Mouse (Mus musculus) heart, embryonic 12.5 days (tissue): Measurements from ENCODE around the gene Rcor2. TPM values are rescaled to one million over a fixed set of nuclear protein-coding genes. Genes with fewer than 3 reads are reported as not detected.

ENCODE experiments used
- ATAC-seq: fragments of 200-750 bp; cut with Nextera tagmentation; 2 replicates; pipeline ENCODE4 v1.8.0; 2017; ENCODE audit warnings: moderate TSS enrichment, moderate library complexity; ENCODE audit not compliant: insufficient number of reproducible peaks, low FRiP score
- H3K27ac ChIP-seq: fragments of 300-500 bp; sonication (generic); 2 replicates; pipeline ENCODE4 v1.5.1; 2016; ENCODE audit warnings: mild to moderate bottlenecking, moderate library complexity; ENCODE audit not compliant: poor library complexity, severe bottlenecking
- H3K27me3 ChIP-seq: fragments of 300-500 bp; sonication (generic); replicated peaks from 2 replicates; pipeline ENCODE4 v1.6.1; 2016; ENCODE audit warnings: mild to moderate bottlenecking, moderate library complexity
- H3K36me3 ChIP-seq: fragments of 300-500 bp; sonication (generic); 2 replicates; pipeline ENCODE4 v1.6.1; 2016; ENCODE audit warnings: mild to moderate bottlenecking, moderate library complexity
- H3K4me1 ChIP-seq: fragments of 300-500 bp; sonication (generic); replicated peaks from 2 replicates; pipeline ENCODE4 v1.6.1; 2016; ENCODE audit warnings: mild to moderate bottlenecking
- H3K4me2 ChIP-seq: fragments of 300-500 bp; sonication (generic); 2 replicates; pipeline ENCODE4 v1.6.1; 2016; ENCODE audit warnings: mild to moderate bottlenecking, moderate library complexity
- H3K4me3 ChIP-seq: fragments of 300-500 bp; sonication (generic); 2 replicates; pipeline ENCODE4 v1.5.1; 2016; ENCODE audit warnings: mild to moderate bottlenecking
- H3K9ac ChIP-seq: fragments of 300-500 bp; sonication (generic); 2 replicates; pipeline ENCODE4 v1.6.1; 2016; ENCODE audit warnings: mild to moderate bottlenecking, moderate library complexity
- H3K9me3 ChIP-seq: fragments of 300-500 bp; sonication (generic); replicated peaks from 2 replicates; pipeline ENCODE4 v1.6.1; 2016; ENCODE audit warnings: mild to moderate bottlenecking, moderate library complexity
- WGBS: fragments of 180-500 bp; shearing (Covaris S2); methylation state at CpG from one replicate; pipeline ENCODE4 v1.1.7; 2016; 5-methylcytosine and 5-hydroxymethylcytosine counted together
- polyA plus RNA-seq: library from polyadenylated mRNA; unstranded; fragments of >200 nt; fragmentation: Nextera tagmentation; extraction: Ambion mirVana; gene quantifications from 2 replicates; pipeline ENCODE4 v1.2.1, GENCODE M21; 2016

The Rcor2 gene
- polyA plus RNA-seq, 1 experiment from 2014 or later = 16.3 TPM

DNA sequence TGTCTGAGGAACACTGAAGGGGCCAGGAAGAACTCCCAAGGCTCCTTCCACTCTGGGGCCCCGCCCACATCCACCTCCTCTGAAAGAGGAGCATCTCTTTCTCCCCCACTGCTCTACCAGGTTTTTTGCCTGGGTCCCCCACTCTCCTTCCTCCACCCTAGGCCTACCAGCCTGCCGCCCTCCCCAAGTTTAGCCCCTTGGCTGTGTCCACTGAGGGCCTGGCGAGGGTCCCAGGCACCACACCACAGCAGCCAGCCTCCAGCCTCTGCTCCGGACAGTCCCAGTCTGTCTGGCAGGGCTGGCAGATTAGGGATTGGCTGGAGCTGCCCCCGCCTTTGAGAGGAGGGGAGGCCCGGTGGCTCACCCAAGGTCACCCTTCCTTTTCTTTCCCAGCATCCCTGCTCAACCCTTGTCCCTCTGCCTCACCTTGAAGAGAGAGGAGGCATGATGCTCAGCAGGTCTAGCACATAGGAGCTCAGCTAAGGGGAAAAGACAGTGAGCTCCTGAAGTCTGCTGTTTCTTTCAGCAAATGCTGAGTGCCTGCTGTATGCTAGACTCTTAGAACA, 2.3 kb upstream of the Rcor2 start:
- H3K9me3 ChIP-seq = peaks cover 5% of the 10 kb centered on the region; the same call in 1 of the 2 replicates
- peaks cover 47% of the 10 kb centered on the region for H3K4me1 ChIP-seq
- 22% methylated on average over 6 of the region's 6 CpGs for WGBS
- no peaks in the 10 kb centered on the region for H3K36me3 ChIP-seq
- peak overlapping the region; percentile 93 for H3K9ac ChIP-seq
- H3K27me3 ChIP-seq = no peaks in the 10 kb centered on the region
- no peak for ATAC-seq
- H3K27ac ChIP-seq = peak overlapping the region; percentile 94
- H3K4me3 ChIP-seq = no peak overlapping the region
- peak overlapping the region; percentile 27 for H3K4me2 ChIP-seq

DNA sequence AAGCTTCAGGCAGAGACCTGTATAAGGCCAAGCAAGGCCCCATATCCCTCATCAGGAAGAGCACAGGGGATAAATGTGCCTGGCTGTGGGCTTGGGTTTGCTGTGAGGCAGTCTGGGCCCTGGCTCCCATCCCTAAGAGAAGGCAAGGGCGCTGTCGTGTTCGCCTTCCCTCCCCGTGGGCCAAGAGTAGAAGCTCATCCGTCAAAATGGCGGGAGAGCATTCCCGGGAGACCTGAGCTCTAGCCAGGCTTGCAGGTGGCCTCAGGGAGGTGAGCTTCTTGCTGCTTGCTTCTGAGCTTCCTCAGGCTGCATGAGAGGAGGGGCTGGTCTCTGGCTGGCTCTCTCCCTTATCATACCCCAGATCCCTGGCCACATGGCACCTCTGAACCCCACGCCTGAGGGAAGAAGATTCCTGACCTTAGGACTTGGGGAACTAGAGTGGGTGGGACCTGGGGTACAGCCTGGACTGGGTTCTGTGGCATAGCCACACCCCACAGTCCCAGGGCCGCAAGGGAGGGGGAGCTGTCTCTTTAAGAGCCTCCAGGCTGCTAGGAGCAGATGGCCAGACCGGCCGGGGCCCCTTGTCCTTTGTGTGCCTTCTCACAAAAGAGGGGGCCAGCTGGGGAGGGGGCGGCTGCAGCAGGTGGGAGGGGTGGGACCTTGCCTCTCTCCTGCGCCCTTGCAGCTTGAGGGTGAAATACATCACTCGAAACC, 1.5 kb upstream of the Rcor2 start:
- WGBS = 22% methylated on average over 14 of the region's 14 CpGs
- no peaks in the 10 kb centered on the region for H3K27me3 ChIP-seq
- H3K4me3 ChIP-seq = no peak overlapping the region
- peaks cover 4% of the 10 kb centered on the region for H3K36me3 ChIP-seq
- peaks cover 5% of the 10 kb centered on the region; the same call in 1 of the 2 replicates for H3K9me3 ChIP-seq
- no peak for ATAC-seq
- H3K9ac ChIP-seq = peak overlapping the region; percentile 93; the same call in 1 of the 2 replicates
- H3K27ac ChIP-seq = peak overlapping the region; percentile 94
- H3K4me1 ChIP-seq = peaks cover 54% of the 10 kb centered on the region
- peak overlapping the region; percentile 33; the same call in 1 of the 2 replicates for H3K4me2 ChIP-seq

DNA sequence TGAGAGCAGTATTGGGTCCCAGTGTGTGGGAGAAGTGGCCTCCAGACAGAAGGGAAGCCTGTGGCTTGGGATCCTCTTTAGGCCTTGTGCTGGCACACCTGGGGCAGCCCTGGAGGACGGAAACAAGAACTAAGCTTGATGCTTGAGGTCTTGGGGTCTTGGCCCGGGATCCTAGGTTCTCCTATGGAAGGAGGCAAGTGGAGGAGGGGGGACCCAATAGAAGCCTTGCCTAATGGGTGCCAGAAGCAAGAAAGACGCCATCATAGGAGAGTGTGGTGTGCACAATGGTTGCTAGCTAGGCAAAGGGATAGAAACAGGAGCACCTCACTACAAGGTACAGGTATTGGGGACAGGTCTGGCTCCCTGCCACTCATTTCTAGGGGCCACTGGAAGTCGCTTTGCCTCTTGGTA, 699 bp upstream of the Rcor2 start:
- peak overlapping the region; percentile 94 for H3K27ac ChIP-seq
- WGBS = 46% methylated on average over 4 of the region's 4 CpGs

DNA sequence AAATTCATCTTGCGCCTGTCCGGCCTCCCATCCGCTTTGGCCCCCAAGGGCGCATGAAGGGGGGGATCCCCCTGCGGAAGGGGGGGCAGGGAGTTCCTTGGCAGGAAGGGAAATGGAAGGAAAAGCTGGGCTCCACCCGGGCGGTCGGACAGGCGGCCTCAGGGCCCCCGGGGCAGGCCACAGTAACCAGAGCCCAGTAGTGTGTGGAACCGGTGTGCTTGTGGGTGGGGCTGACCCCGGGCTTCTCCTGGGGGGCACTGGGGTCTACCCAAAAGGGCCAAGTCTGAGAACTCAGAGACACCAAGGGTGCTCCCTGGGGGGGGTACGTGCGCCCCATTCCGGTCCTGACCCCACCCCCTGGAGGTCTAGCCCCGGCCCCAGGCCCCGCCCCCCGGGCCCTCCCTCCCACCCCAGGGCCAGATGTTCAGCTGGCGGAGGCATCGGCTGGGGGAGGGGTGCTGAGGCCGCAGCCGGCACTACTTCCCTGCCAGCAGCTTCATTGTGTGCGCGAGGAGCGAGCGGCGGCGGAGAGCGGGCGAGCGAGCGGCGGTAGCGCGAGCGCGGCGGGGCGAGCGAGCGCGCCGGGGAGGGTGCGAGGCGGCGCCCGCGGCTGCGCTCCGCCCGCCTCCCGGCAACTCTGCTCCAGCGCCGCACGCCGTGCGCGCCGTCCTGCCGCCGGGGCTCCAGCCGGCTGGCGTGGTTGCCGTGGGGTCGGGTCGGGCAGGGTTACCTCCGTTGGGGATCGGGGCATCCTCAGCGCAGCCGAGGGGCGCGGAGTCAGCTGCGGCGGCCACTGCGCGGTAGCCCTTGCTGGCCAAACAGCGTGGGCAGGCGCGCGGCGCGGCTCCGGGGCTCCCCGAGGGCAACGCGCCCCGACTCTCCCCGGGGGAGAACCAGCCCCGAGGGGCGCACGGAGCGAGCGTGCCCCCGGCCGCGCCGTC, 926 bp downstream of the Rcor2 start:
- Histone ChIP-seq H3K27me3 (no peaks in the 10 kb centered on the region), H3K4me3 (peak overlapping the region; percentile 85), H3K4me1 (peaks cover 54% of the 10 kb centered on the region), H3K9me3 (no peaks in the 10 kb centered on the region), H3K36me3 (peaks cover 28% of the 10 kb centered on the region), H3K9ac (peak overlapping the region; percentile 93), H3K27ac (peak overlapping the region; percentile 94), H3K4me2 (peak overlapping the region; percentile 95)
- ATAC-seq = peak; percentile 60
- under 1% methylated on average over 82 of the region's 97 CpGs for WGBS

More for the DNA sequence above, 699 bp upstream of the Rcor2 start:
- Histone ChIP-seq H3K27me3 (no peaks in the 10 kb centered on the region), H3K4me2 (no peak overlapping the region), H3K9ac (peak overlapping the region; percentile 93; the same call in 1 of the 2 replicates), H3K4me3 (no peak overlapping the region), H3K36me3 (peaks cover 12% of the 10 kb centered on the region), H3K4me1 (peaks cover 54% of the 10 kb centered on the region), H3K9me3 (peaks cover 5% of the 10 kb centered on the region; the same call in 1 of the 2 replicates)
- no peak for ATAC-seq

DNA sequence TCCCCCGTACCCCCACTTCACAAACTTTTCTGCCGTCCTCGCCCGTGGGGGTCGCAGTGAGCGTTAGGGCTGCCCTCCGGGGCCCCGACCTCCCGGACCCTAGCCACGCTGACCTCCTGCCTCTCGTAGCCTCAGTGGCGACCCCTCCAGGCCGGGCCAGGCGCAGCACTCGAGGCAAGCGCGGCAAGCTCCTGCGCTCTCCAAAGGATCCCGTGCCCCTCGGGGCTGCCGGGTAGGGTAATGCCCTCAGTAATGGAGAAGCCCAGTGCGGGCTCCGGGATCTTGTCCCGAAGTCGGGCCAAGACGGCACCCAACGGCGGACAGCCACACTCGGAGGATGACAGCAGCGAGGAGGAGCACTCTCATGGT, 1.6 kb downstream of the Rcor2 start:
- no peaks in the 10 kb centered on the region for H3K27me3 ChIP-seq
- peak overlapping the region; percentile 93 for H3K9ac ChIP-seq
- peak overlapping the region; percentile 95 for H3K4me2 ChIP-seq
- peak overlapping the region; percentile 94 for H3K27ac ChIP-seq
- under 1% methylated on average over 30 of the region's 30 CpGs for WGBS
- peak; percentile 26; the same call in 1 of the 2 replicates for ATAC-seq
- H3K4me1 ChIP-seq = peaks cover 54% of the 10 kb centered on the region
- H3K36me3 ChIP-seq = peaks cover 35% of the 10 kb centered on the region
- no peaks in the 10 kb centered on the region for H3K9me3 ChIP-seq
- H3K4me3 ChIP-seq = peak overlapping the region; percentile 85

DNA sequence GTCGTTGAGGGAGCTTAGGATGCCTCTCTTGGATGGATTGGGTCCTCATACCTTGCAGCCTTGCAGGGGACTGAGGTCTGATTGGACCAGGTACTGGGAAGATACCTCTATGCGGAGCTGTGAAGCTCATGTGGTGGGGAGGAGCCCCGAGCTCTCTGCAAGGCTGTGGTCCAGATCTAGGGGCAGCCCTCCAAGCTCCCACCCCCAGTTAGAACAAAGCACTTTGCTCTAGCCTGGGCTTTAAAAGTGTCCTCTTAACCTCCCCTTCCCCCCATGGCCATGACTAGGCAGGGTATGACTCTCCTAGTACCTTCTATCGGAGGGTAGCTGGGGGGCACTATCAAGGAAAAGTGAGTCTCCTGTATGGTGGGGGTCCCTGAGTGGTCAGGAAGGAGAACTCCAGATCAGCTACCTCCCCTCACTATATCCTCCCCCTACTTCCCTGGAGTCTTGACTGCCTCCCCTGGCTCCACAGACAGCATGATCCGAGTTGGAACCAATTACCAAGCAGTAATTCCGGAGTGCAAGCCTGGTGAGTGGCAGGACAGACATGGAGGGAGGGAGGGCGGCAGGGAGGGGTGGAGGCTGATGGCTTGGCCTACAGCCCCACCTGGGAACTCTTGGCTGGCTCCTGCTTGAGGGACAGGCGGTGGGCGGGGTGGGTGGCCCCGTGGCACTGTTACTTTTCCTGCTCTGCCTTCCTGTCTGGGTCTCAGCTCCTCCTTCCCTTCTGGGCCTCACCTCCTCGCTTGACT, 2.3 kb downstream of the Rcor2 start:
- no peaks in the 10 kb centered on the region for H3K9me3 ChIP-seq
- peak overlapping the region; percentile 41; the same call in 1 of the 2 replicates for H3K27ac ChIP-seq
- peaks cover 55% of the 10 kb centered on the region for H3K4me1 ChIP-seq
- H3K4me2 ChIP-seq = peak overlapping the region; percentile 95
- peaks cover 42% of the 10 kb centered on the region for H3K36me3 ChIP-seq
- no peaks in the 10 kb centered on the region for H3K27me3 ChIP-seq
- peak overlapping the region; percentile 85 for H3K4me3 ChIP-seq
- ATAC-seq = no peak
- 11% methylated on average over 11 of the region's 11 CpGs for WGBS
- peak overlapping the region; percentile 93 for H3K9ac ChIP-seq

DNA sequence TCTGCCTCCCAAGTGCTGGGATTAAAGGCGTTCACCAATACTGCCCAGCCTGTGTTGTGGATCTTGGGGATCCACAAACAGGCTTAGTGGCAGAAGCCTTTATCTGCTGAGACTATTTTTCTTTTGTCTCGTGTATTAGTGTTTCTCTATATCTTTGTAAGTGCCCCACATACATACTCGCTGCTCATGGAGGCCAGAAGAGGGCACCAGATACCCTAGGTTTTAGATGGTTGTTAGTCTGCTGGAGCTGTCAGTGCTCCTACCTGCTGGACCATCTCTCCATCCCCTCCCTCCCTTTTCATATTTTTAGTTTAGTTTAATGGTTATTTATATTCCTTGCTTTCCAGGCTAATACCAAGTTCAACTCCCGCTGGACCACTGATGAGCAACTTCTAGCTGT, 6.4 kb downstream of the Rcor2 start:
- Histone ChIP-seq H3K4me3 (no peak overlapping the region), H3K4me2 (no peak overlapping the region), H3K27me3 (no peaks in the 10 kb centered on the region), H3K4me1 (peaks cover 44% of the 10 kb centered on the region), H3K27ac (no peak overlapping the region), H3K36me3 (peaks cover 76% of the 10 kb centered on the region), H3K9ac (no peak overlapping the region), H3K9me3 (no peaks in the 10 kb centered on the region)
- no peak for ATAC-seq
- 87% methylated on average over 4 of the region's 4 CpGs for WGBS

DNA sequence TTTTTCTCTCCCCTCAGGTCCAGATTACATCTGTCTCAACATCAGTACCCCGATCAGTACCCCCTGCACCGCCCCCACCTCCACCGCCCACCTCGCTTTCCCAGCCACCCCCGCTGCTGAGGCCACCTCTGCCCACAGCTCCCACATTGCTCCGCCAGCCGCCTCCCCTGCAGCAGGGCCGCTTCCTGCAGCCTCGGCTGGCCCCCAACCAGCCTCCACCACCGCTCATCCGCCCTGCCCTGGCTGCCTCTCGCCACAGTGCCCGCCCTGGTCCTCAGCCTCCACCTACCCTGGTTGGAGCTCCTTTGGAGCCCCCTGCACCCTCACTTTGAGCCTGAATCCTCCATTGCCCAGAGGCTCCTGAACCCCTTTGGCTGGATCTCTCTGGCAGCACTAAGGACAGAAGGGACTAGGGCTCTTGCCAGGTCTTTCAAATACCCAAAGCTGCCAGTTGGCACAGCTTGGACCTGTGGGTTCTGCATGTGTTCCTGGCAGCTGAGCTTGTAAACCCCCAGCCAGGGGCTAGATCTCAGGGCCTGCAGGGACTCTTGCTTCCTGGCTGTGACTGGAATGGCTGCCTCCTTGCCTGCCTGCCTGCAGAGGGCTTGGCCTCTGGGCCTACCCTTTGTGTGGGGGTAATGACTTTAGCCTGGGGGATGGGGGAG, 7.3 kb downstream of the Rcor2 start:
- no peak overlapping the region for H3K4me2 ChIP-seq
- 88% methylated on average over 12 of the region's 13 CpGs for WGBS
- no peak overlapping the region for H3K4me3 ChIP-seq
- H3K27ac ChIP-seq = peak overlapping the region; percentile 22; the same call in 1 of the 2 replicates
- peaks cover 84% of the 10 kb centered on the region for H3K36me3 ChIP-seq
- no peak for ATAC-seq
- H3K9ac ChIP-seq = peak overlapping the region; percentile 33; the same call in 1 of the 2 replicates
- H3K4me1 ChIP-seq = peaks cover 49% of the 10 kb centered on the region
- H3K9me3 ChIP-seq = no peaks in the 10 kb centered on the region
- no peaks in the 10 kb centered on the region for H3K27me3 ChIP-seq

DNA sequence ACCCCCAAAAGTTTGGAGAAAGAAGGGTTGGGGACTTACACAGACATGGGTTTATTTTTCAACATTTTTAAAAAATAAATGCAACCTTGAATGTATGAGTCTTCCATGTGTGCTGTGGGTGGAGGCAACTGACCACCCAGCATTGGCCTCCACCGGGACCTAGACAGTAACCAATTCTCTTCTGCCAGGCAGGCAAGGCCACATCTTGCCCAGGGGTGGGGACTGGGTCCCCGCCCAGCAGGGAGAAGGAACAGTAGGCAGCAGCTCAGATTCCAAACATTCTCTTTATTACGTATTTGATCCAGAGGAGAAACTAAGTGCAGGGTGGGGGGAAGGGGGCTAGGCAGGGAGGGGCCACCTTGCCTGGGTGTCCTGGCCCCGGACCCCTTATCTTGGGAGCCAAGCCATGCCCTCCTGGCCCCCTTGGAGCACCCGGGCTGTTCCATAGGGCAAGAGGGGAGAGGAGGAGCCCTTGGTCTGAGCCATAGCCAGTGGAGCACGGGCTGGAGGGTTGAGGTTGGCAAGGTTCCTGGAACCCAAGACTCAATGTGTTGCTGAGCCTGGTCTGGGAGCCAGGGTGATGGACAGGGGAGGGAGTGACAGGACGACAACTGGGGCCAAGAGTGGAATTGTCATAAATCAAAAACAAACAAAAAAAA, 8.1 kb downstream of the Rcor2 start:
- H3K9ac ChIP-seq = no peak overlapping the region
- no peaks in the 10 kb centered on the region for H3K9me3 ChIP-seq
- H3K4me1 ChIP-seq = peaks cover 44% of the 10 kb centered on the region
- WGBS = 30% methylated on average over 7 of the region's 7 CpGs
- peak overlapping the region; percentile 37; the same call in 1 of the 2 replicates for H3K27ac ChIP-seq
- ATAC-seq = no peak
- no peaks in the 10 kb centered on the region for H3K27me3 ChIP-seq
- H3K4me3 ChIP-seq = no peak overlapping the region
- H3K4me2 ChIP-seq = no peak overlapping the region
- H3K36me3 ChIP-seq = peaks cover 89% of the 10 kb centered on the region
